Mouse (Mus musculus) stomach, postnatal 0 days (tissue): ENCODE results near the gene Fbrsl1. TPM values are rescaled to one million over a fixed set of nuclear protein-coding genes. Genes with fewer than 3 reads are reported as not detected.
"Not testable (repeated sequence)": the region's sequence is repeated elsewhere in the genome, so short reads cannot be mapped to it uniquely, and the experiment has no call there.

Experiments used
- ATAC-seq: fragments of 200-750 bp; cut with Nextera tagmentation; 2 replicates; pipeline ENCODE4 v1.8.0; 2017; ENCODE audit not compliant: low FRiP score, low TSS enrichment
- DNase-seq: peaks from one replicate; pipeline ENCODE4 v3.0.0-alpha.2; 2016; ENCODE audit warnings: low spot score
- H3K27ac ChIP-seq: fragments of 300-500 bp; sonication (generic); replicated peaks from 2 replicates; pipeline ENCODE4 v1.5.1; 2014; ENCODE audit warnings: mild to moderate bottlenecking, control low read depth
- H3K27me3 ChIP-seq: fragments of 300-500 bp; sonication (generic); 2 replicates; pipeline ENCODE4 v1.6.1; 2014; ENCODE audit warnings: low read length; ENCODE audit not compliant: control insufficient read depth, insufficient read depth
- H3K36me3 ChIP-seq: fragments of 300-500 bp; sonication (generic); 2 replicates; pipeline ENCODE4 v1.6.1; 2014; ENCODE audit warnings: low read length, mixed read lengths; ENCODE audit not compliant: control insufficient read depth, insufficient read depth
- H3K4me1 ChIP-seq: fragments of 300-500 bp; sonication (generic); replicated peaks from 2 replicates; pipeline ENCODE4 v1.6.1; 2014; ENCODE audit warnings: antibody characterized with exemption; ENCODE audit not compliant: control insufficient read depth, insufficient read depth
- H3K4me2 ChIP-seq: fragments of 300-500 bp; sonication (generic); replicated peaks from 2 replicates; pipeline ENCODE4 v1.6.1; 2014; ENCODE audit warnings: low read depth, mild to moderate bottlenecking, control low read depth, moderate library complexity
- H3K4me3 ChIP-seq: fragments of 300-500 bp; sonication (generic); 2 replicates; pipeline ENCODE4 v1.5.1; 2014; ENCODE audit warnings: low read depth, low read length, control low read depth
- H3K9ac ChIP-seq: fragments of 300-500 bp; sonication (generic); 2 replicates; pipeline ENCODE4 v1.6.1; 2014; ENCODE audit warnings: mild to moderate bottlenecking, low read length, control low read depth, mixed read lengths
- H3K9me3 ChIP-seq: fragments of 300-500 bp; sonication (generic); 2 replicates; pipeline ENCODE4 v1.6.1; 2016; ENCODE audit warnings: low read length; ENCODE audit not compliant: control insufficient read depth
- CTCF ChIP-seq: IDR thresholded peaks from 2 replicates; pipeline ENCODE4 v1.5.1; 2016; ENCODE audit warnings: antibody characterized with exemption, low read depth, mild to moderate bottlenecking, moderate library complexity
- EP300 ChIP-seq: optimal IDR thresholded peaks from 2 replicates; pipeline ENCODE3; 2016; ENCODE audit warnings: antibody characterized with exemption
- WGBS: fragments of 180-500 bp; shearing (Covaris S2); extraction: QIAGEN DNeasy Blood & Tissue Kit; methylation state at CpG from one replicate; pipeline ENCODE4 v1.1.7; 2014; 5-methylcytosine and 5-hydroxymethylcytosine counted together
- polyA plus RNA-seq: library from polyadenylated mRNA; unstranded; fragments of >200 nt; fragmentation: Nextera tagmentation; extraction: Ambion mirVana; gene quantifications from 2 replicates; pipeline ENCODE4 v1.2.1, GENCODE M21; 2015

Gene Fbrsl1
- polyA plus RNA-seq, 1 experiment from 2014 or later, result 6.2 TPM

DNA sequence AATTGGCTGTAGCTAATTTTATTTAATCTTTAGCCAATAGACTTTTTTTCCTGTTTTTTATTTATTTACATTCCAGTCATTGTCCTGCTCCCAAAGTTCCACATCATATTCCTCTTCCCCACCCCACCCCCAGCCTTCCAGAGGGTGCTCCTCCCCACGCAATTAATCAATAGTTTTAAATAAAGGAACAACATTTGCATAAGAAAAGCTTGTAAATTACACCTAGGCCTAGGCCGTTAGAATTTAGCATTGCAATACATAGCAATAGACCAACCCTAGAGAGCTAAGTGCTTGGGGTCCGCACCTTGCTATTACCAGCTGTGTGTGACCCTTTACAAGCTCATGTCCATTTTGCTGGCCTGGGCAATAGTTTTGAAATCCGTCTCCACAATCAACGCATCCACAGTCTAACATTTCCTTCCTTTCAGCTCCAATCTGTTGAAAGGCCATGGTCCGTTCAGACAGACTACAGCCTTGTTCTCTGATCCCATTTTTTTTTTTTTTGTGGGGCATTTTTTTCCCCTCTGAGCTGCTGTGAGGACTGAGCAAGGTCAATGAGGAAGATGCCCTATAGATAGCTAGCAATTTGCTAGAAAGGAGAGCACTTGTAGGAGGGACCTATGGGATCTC lies 10.6 kb downstream of the Fbrsl1 start:
- Histone ChIP-seq H3K4me2 (no peak overlapping the region), H3K4me3 (no peak overlapping the region), H3K36me3 (no peaks in the 10 kb centered on the region), H3K4me1 (no peaks in the 10 kb centered on the region), H3K27ac (no peak overlapping the region), H3K9me3 (no peaks in the 10 kb centered on the region), H3K9ac (no peak overlapping the region), H3K27me3 (no peaks in the 10 kb centered on the region)
- no peak for DNase-seq
- TF ChIP-seq EP300 (no peak), CTCF (no peak)
- 60% methylated on average over 6 of the region's 6 CpGs for WGBS
- no peak for ATAC-seq

DNA sequence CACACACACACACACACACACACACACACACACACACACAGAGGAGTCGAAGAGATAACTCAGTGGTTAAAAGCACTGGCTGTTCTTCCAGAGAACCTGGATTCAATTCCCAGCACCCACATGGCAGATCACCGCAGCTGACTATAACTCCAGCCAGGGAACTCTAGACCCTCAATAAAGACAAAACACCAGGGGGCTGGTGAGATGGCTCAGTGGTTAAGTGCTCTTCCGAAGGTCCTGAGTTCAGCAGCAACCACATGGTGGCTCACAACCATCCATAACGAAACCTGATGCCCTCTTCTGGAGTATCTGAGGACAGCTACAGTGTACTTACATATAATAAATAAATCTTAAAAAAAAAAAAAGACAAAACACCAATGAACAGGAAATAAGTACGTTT lies 12.1 kb downstream of the Fbrsl1 start:
- not testable (repeated sequence) for H3K9me3 ChIP-seq, H3K27ac ChIP-seq, H3K4me3 ChIP-seq, ATAC-seq, H3K9ac ChIP-seq, H3K4me1 ChIP-seq, DNase-seq, H3K4me2 ChIP-seq, H3K27me3 ChIP-seq
- peaks cover 12% of the 10 kb centered on the region; the same call in 1 of the 2 replicates for H3K36me3 ChIP-seq
- 71% methylated on average over 5 of the region's 5 CpGs for WGBS
- TF ChIP-seq CTCF, result peak; percentile 11; the same call in 1 of the 2 replicates

DNA sequence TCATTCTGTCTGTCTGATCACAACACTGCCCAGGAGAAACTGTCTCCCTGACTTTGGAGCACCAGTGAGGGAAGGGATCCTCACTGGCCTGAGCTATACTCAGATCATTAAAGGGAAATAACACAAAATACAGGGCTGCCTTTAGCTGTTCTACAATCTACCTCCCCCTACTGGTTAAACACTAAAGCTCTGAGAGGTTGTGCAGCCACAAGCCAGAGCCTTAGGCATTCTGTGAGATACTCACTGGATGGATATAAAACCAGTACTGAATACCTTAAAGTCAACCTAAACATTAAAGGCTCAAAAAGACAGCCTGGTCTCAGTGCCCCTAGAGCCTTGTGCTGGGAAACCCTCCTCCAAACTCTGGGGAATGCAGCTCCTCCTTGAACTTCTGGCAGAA lies 13.5 kb downstream of the Fbrsl1 start:
- no peak overlapping the region for H3K9ac ChIP-seq
- H3K4me3 ChIP-seq, result no peak overlapping the region
- no peak overlapping the region for H3K4me2 ChIP-seq
- TF ChIP-seq EP300 (no peak), CTCF (peak; percentile 73)
- no peak for DNase-seq
- no peaks in the 10 kb centered on the region for H3K9me3 ChIP-seq
- H3K4me1 ChIP-seq, result no peaks in the 10 kb centered on the region
- H3K27me3 ChIP-seq, result no peaks in the 10 kb centered on the region
- H3K27ac ChIP-seq, result no peak overlapping the region
- no peak for ATAC-seq
- peaks cover 17% of the 10 kb centered on the region; the same call in 1 of the 2 replicates for H3K36me3 ChIP-seq

DNA sequence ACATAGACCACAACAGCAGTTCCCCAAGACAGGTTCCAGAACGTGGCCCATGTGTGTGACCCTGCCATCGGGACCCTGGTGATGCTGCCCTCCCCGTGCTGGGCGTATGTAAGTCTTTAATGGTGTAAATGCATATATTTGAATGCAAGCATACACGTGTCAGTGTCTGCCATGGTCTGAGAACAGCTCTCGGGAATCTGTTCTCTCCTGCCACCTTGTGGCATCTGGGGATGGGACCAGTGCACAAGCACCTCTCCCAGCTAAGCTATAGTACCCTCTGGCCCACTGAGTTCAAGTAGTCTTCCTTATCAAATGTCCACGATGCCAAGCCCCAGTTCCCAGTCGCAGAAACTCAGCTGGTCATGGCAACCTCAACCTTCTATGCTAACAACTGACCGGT lies 19.3 kb downstream of the Fbrsl1 start:
- DNase-seq (peak; percentile 75), ATAC-seq (peak; percentile 85)
- Histone ChIP-seq H3K4me2 (no peak overlapping the region), H3K27me3 (no peaks in the 10 kb centered on the region), H3K4me3 (no peak overlapping the region), H3K4me1 (no peaks in the 10 kb centered on the region), H3K27ac (no peak overlapping the region), H3K9ac (no peak overlapping the region), H3K9me3 (no peaks in the 10 kb centered on the region), H3K36me3 (peaks cover 17% of the 10 kb centered on the region; the same call in 1 of the 2 replicates)
- TF ChIP-seq CTCF, result peak; percentile 86
- TF ChIP-seq EP300, result no peak
- 33% methylated on average over 9 of the region's 9 CpGs for WGBS

DNA sequence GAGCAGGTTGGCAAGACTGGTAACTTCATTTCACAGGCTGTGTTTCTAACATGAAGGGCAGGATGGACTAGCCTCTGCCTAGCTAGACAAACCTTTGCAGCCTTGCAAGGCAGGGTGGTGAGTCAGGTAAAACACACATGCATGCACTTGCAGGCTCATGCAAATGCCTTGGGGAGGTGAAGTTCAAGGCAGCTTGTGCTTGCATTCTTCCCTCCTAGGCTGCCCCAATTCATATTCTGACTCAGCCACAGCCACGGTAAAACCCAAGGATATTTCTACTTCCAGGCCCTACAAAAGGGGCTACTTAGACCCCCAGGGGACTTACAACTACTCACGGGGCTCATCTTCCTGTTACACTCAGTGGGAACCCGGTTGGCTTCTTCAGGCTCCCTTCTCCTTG lies 20.0 kb downstream of the Fbrsl1 start:
- TF ChIP-seq EP300, result no peak
- no peak for TF ChIP-seq CTCF
- Histone ChIP-seq H3K4me3 (no peak overlapping the region), H3K36me3 (peaks cover 17% of the 10 kb centered on the region; the same call in 1 of the 2 replicates), H3K9ac (no peak overlapping the region), H3K27ac (no peak overlapping the region), H3K27me3 (no peaks in the 10 kb centered on the region), H3K4me1 (no peaks in the 10 kb centered on the region), H3K9me3 (no peaks in the 10 kb centered on the region), H3K4me2 (no peak overlapping the region)
- DNase-seq, result no peak
- 76% methylated on average over 3 of the region's 3 CpGs for WGBS
- ATAC-seq, result no peak

DNA sequence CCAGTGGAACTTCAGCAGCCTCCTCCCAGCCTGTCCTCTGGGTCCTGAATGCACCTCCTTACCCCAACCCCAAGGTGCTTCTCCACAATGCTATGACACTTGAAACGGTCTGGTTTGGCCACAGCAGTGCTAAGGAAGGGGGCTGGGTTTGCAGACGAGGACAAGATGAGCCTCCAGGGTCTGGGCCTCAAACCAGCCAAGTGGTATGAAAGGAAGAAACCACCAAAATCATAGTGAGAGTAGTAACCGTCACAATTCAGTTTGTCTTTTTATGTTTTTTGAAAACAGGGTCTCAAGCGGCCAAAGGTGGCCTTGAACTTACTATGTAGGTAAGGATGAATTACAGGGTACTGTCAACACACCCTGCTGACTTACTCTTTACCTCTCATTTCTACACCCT lies 23.1 kb downstream of the Fbrsl1 start:
- TF ChIP-seq CTCF (no peak), EP300 (no peak)
- H3K4me2 ChIP-seq, result no peak overlapping the region
- DNase-seq, result no peak
- WGBS, result 89% methylated on average over 4 of the region's 4 CpGs
- no peak overlapping the region for H3K4me3 ChIP-seq
- H3K27me3 ChIP-seq, result no peaks in the 10 kb centered on the region
- no peaks in the 10 kb centered on the region for H3K36me3 ChIP-seq
- ATAC-seq, result no peak
- no peaks in the 10 kb centered on the region for H3K9me3 ChIP-seq
- H3K4me1 ChIP-seq, result no peaks in the 10 kb centered on the region
- no peak overlapping the region for H3K9ac ChIP-seq
- no peak overlapping the region for H3K27ac ChIP-seq
